Mouse (Mus musculus) urinary bladder, postnatal 0 days (tissue): ENCODE measurements around the gene Olfr988. TPM values are rescaled to one million over a fixed set of nuclear protein-coding genes. Genes with fewer than 3 reads are reported as not detected.

Experiments used
- polyA plus RNA-seq: library from polyadenylated mRNA; unstranded; fragments of >200 nt; fragmentation: Nextera tagmentation; extraction: Ambion mirVana; gene quantifications from 2 replicates; pipeline ENCODE4 v1.2.1, GENCODE M21; 2015

Gene Olfr988
- not detected in 2 replicates for polyA plus RNA-seq

GRCm38 (mm10) chr2:85363127-85363526 lies at the start of gene Olfr988:
Olfr988 (minus strand) TSS chr2:85363227.

GRCm38 (mm10) chr2:85409369-85409768 lies 46.3 kb upstream of the Olfr988 start, which contains the start of gene Olfr992:
Olfr992 (minus strand) TSS chr2:85409469.

GRCm38 (mm10) chr2:85339215-85339614 lies 23.8 kb downstream of the Olfr988 start, which contains the start of gene Olfr987:
Olfr987 (minus strand) TSS chr2:85339315.

Other genes with a start within 250 kb of the Olfr988 start
- gene Aplnr, start 227.0 kb downstream of the Olfr988 start, polyA plus RNA-seq: 10.4 and 12.2 TPM in 2 replicates
- 0.92 and 1.1 TPM in 2 replicates for gene Lrrc55, start 166.0 kb downstream of the Olfr988 start, polyA plus RNA-seq
- not detected in 2 replicates for gene Olfr987, start 23.9 kb downstream of the Olfr988 start, polyA plus RNA-seq
- gene Olfr992, start 46.2 kb upstream of the Olfr988 start, polyA plus RNA-seq: not detected in 2 replicates
- gene Olfr993, start 51.6 kb upstream of the Olfr988 start, polyA plus RNA-seq: not detected in 2 replicates
- not detected in 2 replicates for gene Olfr994, start 73.2 kb upstream of the Olfr988 start, polyA plus RNA-seq
- gene Olfr995, start 80.4 kb upstream of the Olfr988 start, polyA plus RNA-seq: not detected in 2 replicates
- not detected in 2 replicates for gene 4833423E24Rik, start 155.8 kb upstream of the Olfr988 start, polyA plus RNA-seq
- gene Olfr996, start 216.0 kb upstream of the Olfr988 start, polyA plus RNA-seq: not detected in 2 replicates
- gene Olfr998, start 225.7 kb upstream of the Olfr988 start, polyA plus RNA-seq: not detected in 2 replicates
- gene Olfr1000, start 248.7 kb upstream of the Olfr988 start, polyA plus RNA-seq: not detected in 2 replicates